Mouse (Mus musculus) embryonic facial prominence, embryonic 14.5 days (tissue): ENCODE measurements around the gene Spc24. TPM values are rescaled to one million over a fixed set of nuclear protein-coding genes. Genes with fewer than 3 reads are reported as not detected.

Experiments used
- ATAC-seq: fragments of 200-750 bp; cut with Nextera tagmentation; 2 replicates; pipeline ENCODE4 v1.8.0; 2017; ENCODE audit warnings: low read depth, moderate number of reproducible peaks, moderate TSS enrichment
- DNase-seq: peaks from one replicate; pipeline ENCODE4 v3.0.0-alpha.2; 2015; ENCODE audit warnings: low spot score
- H3K27ac ChIP-seq: fragments of 300-500 bp; sonication (generic); replicated peaks from 2 replicates; pipeline ENCODE4 v1.5.1; 2014; ENCODE audit warnings: low read depth, mild to moderate bottlenecking, low read length, moderate library complexity
- H3K27me3 ChIP-seq: fragments of 300-500 bp; sonication (generic); replicated peaks from 2 replicates; pipeline ENCODE4 v1.6.1; 2014; ENCODE audit warnings: low read length; ENCODE audit not compliant: control insufficient read depth, insufficient read depth
- H3K36me3 ChIP-seq: fragments of 300-500 bp; sonication (generic); 2 replicates; pipeline ENCODE4 v1.6.1; 2014; ENCODE audit warnings: low read length, mixed read lengths; ENCODE audit not compliant: control insufficient read depth, insufficient read depth
- H3K4me1 ChIP-seq: fragments of 300-500 bp; sonication (generic); 2 replicates; pipeline ENCODE4 v1.6.1; 2014; ENCODE audit warnings: antibody characterized with exemption, low read length; ENCODE audit not compliant: control insufficient read depth, insufficient read depth
- H3K4me2 ChIP-seq: fragments of 300-500 bp; sonication (generic); 2 replicates; pipeline ENCODE4 v1.6.1; 2014; ENCODE audit warnings: low read depth, mild to moderate bottlenecking, low read length, moderate library complexity, mixed read lengths
- H3K4me3 ChIP-seq: fragments of 300-500 bp; sonication (generic); 2 replicates; pipeline ENCODE4 v1.5.1; 2014; ENCODE audit warnings: low read depth, mild to moderate bottlenecking, low read length
- H3K9ac ChIP-seq: fragments of 300-500 bp; sonication (generic); 2 replicates; pipeline ENCODE4 v1.6.1; 2014; ENCODE audit warnings: low read depth, mild to moderate bottlenecking, low read length, moderate library complexity, mixed read lengths
- H3K9me3 ChIP-seq: fragments of 300-500 bp; sonication (generic); 2 replicates; pipeline ENCODE4 v1.6.1; 2016; ENCODE audit warnings: low read length; ENCODE audit not compliant: control insufficient read depth
- WGBS: fragments of 180-500 bp; shearing (Covaris S2); extraction: QIAGEN DNeasy Blood & Tissue Kit; methylation state at CpG from one replicate; pipeline ENCODE4 v1.1.7; 2014; 5-methylcytosine and 5-hydroxymethylcytosine counted together
- polyA plus RNA-seq: library from polyadenylated mRNA; unstranded; fragments of >200 nt; fragmentation: Nextera tagmentation; extraction: Ambion mirVana; gene quantifications from 2 replicates; pipeline ENCODE4 v1.2.1, GENCODE M21; 2014

Spc24 gene
- polyA plus RNA-seq, 1 experiment from 2014 or later: 70.4 TPM

- Histone ChIP-seq H3K9me3 (no peaks in the 10 kb centered on the region), H3K27me3 (no peaks in the 10 kb centered on the region), H3K36me3 (0 out of 2 replicates have a peak, but pooled peaks cover 4% of the 10 kb centered on the region), H3K27ac (peak overlapping the region; percentile 36; the same call in 1 of the 2 replicates), H3K9ac (peak overlapping the region; percentile 74), H3K4me1 (peaks cover 8% of the 10 kb centered on the region; the same call in 1 of the 2 replicates), H3K4me2 (peak overlapping the region; percentile 82), H3K4me3 (peak overlapping the region; percentile 80)
- 0 out of 2 replicates have a peak, but pooled peaks have one; percentile 0 for ATAC-seq
- WGBS: 2% methylated on average over 15 of the region's 20 CpGs
- DNase-seq: no peak
Measured at GRCm38 (mm10) chr9:21759718-21760117, 385 bp downstream of the Spc24 start.

DNA sequence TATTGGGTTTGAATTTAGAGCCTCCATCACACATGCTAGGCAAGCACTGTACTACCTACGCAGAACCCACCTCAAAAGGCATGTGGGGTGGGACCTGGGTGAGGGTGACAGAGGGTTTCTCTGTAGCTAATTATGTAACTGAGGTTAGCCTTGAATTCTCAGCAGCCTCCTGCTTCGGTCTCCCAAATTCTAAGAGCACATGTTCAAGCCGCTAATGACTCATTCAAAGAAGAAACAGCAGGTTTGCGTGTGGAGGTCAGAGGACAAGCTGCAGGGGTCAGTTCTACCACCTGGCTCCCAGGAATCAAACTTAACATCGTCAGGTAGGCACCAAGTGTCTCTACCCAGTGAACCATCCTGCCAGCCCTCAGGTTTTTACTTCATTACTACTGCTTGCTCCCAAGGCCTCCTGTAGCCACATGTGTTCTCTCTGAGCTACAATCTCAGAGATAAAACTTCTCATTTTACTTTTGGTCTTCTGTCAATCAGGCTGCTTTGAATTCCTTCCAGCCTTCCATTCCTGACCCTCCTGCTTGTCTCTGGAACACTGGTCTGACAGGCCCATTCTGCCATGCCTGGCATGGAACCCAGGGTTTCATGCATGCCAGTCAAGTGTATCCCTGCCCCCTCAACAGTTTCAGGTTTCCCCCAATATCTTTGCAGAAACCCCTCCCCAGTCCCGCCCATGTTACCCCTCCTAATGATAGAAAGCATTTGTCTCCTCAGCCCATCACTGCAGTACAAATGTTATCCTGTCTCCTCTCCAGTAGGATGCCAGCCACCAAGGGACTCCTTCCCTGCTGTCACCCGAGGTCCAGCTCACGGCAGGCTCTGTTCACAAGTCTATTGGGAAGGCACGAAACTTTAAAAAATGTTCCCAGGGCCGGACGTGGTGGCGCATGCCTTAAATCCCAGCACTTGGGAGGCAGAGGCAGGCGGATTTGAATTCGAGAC lies 1.2 kb downstream of the Spc24 start:
- 0 out of 2 replicates have a peak, but pooled peaks cover 9% of the 10 kb centered on the region for H3K36me3 ChIP-seq
- H3K27ac ChIP-seq: no peak overlapping the region
- no peaks in the 10 kb centered on the region for H3K27me3 ChIP-seq
- no peaks in the 10 kb centered on the region for H3K9me3 ChIP-seq
- peak overlapping the region; percentile 82 for H3K4me2 ChIP-seq
- WGBS: 49% methylated on average over 14 of the region's 14 CpGs
- peak overlapping the region; percentile 80 for H3K4me3 ChIP-seq
- H3K9ac ChIP-seq: peak overlapping the region; percentile 74
- DNase-seq (peak; percentile 30), ATAC-seq (no peak)
- H3K4me1 ChIP-seq: peaks cover 8% of the 10 kb centered on the region; the same call in 1 of the 2 replicates

- Histone ChIP-seq H3K4me3 (no peak overlapping the region), H3K4me1 (peaks cover 12% of the 10 kb centered on the region; the same call in 1 of the 2 replicates), H3K27ac (no peak overlapping the region), H3K36me3 (peaks cover 15% of the 10 kb centered on the region; the same call in 1 of the 2 replicates), H3K4me2 (no peak overlapping the region), H3K9ac (no peak overlapping the region), H3K9me3 (no peaks in the 10 kb centered on the region), H3K27me3 (no peaks in the 10 kb centered on the region)
- no peak for DNase-seq
- 69% methylated on average over 13 of the region's 13 CpGs for WGBS
- no peak for ATAC-seq
Measured at GRCm38 (mm10) chr9:21754516-21755321, 5.4 kb downstream of the Spc24 start.

- Histone ChIP-seq H3K36me3 (peaks cover 22% of the 10 kb centered on the region), H3K9me3 (no peaks in the 10 kb centered on the region), H3K4me1 (peaks cover 9% of the 10 kb centered on the region; the same call in 1 of the 2 replicates), H3K4me2 (no peak overlapping the region), H3K27me3 (no peaks in the 10 kb centered on the region), H3K9ac (no peak overlapping the region), H3K27ac (no peak overlapping the region), H3K4me3 (no peak overlapping the region)
- DNase-seq (peak; percentile 34), ATAC-seq (no peak; the same call in 1 of the 2 replicates)
- 69% methylated on average over 2 of the region's 2 CpGs for WGBS
Measured at GRCm38 (mm10) chr9:21754003-21754402, 6.1 kb downstream of the Spc24 start.

GRCm38 (mm10) chr9:21752252-21752792 lies 7.8 kb downstream of the Spc24 start:
- ATAC-seq (peak; percentile 64), DNase-seq (peak; percentile 65)
- no peak overlapping the region for H3K4me2 ChIP-seq
- no peak overlapping the region for H3K4me3 ChIP-seq
- H3K36me3 ChIP-seq: peaks cover 39% of the 10 kb centered on the region
- H3K9me3 ChIP-seq: no peaks in the 10 kb centered on the region
- 0 out of 2 replicates have a peak, but pooled peaks cover 3% of the 10 kb centered on the region for H3K4me1 ChIP-seq
- H3K27ac ChIP-seq: peak overlapping the region; percentile 74
- 40% methylated on average over 6 of the region's 10 CpGs for WGBS
- no peaks in the 10 kb centered on the region for H3K27me3 ChIP-seq
- H3K9ac ChIP-seq: 0 out of 2 replicates have a peak overlapping the region, but pooled peaks have one; percentile 20

DNA sequence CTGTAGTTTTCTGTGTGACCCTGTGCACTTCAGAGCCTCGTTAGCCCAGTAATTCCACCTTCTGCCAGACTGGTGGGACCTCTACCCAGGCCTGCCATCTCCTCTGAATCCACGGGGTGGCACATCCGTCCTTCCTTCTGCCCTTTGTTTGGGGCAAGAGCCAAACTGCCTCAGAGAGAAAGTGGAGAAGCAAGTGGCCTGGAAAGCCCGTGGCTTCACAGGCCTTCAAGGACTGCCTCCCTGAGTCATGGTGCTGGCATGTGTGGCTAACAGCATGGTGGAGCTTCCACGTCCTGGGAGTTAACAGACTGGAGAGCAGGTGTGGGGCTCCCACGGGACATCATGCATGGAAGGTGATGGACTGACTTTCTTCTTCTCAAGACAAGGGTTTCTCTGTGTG lies 8.8 kb downstream of the Spc24 start:
- H3K36me3 ChIP-seq: peaks cover 45% of the 10 kb centered on the region
- no peaks in the 10 kb centered on the region for H3K27me3 ChIP-seq
- H3K9ac ChIP-seq: no peak overlapping the region
- H3K4me1 ChIP-seq: 0 out of 2 replicates have a peak, but pooled peaks cover 3% of the 10 kb centered on the region
- DNase-seq: no peak
- no peak overlapping the region for H3K4me2 ChIP-seq
- no peaks in the 10 kb centered on the region for H3K9me3 ChIP-seq
- no peak for ATAC-seq
- no peak overlapping the region for H3K27ac ChIP-seq
- no peak overlapping the region for H3K4me3 ChIP-seq
- 76% methylated on average over 6 of the region's 6 CpGs for WGBS

DNA sequence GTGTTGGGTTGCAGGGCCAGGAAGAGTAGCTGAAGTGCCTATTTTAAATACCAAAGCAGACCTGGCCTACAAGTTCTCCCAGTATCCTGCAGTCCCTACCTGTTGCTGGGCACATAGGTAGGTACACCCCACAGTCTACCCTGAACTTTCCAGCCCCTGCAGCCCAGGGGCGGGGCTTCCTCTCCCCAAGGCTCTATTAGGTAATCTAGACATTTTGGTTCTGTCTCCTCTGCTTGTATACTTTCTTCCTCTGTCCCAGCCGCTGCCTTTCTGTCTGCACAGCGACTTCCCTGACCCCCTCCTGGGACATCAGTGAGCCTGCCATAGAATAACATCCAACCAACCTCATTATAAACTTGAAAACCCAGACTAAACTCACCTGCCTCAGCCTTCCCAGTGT lies 9.7 kb downstream of the Spc24 start:
- WGBS: 74% methylated on average over 3 of the region's 3 CpGs
- Histone ChIP-seq H3K9me3 (no peaks in the 10 kb centered on the region), H3K4me2 (no peak overlapping the region), H3K36me3 (peaks cover 55% of the 10 kb centered on the region), H3K4me3 (no peak overlapping the region), H3K4me1 (0 out of 2 replicates have a peak, but pooled peaks cover 3% of the 10 kb centered on the region), H3K27ac (no peak overlapping the region), H3K9ac (no peak overlapping the region), H3K27me3 (no peaks in the 10 kb centered on the region)
- DNase-seq: no peak
- ATAC-seq: no peak
